Mouse (Mus musculus): Measurements from ENCODE around the gene Fut2. TPM values are rescaled to one million over a fixed set of nuclear protein-coding genes. Genes with fewer than 3 reads are reported as not detected.

Gene Fut2
- polyA plus RNA-seq (2015; fragmentation: Nextera tagmentation; extraction: Ambion mirVana): 0.60 and 0.70 TPM in 2 replicates

GRCm38 (mm10) chr7:45666161-45666560 lies at the start of gene Fut2:
Fut2 (minus strand) TSS chr7:45666394.
- 67% methylated on average over 7 of the region's 7 CpGs for WGBS
- H3K36me3 ChIP-seq (ENCODE audit: control insufficient read depth, insufficient read depth, low read length): no peaks in the 10 kb centered on the region
- no peaks in the 10 kb centered on the region for H3K9me3 ChIP-seq (ENCODE audit: control insufficient read depth, low read length)
- peak within 1 kb of the TSS; percentile 24; the same call in 1 of the 2 replicates for H3K9ac ChIP-seq (ENCODE audit: low read length)
- H3K27ac ChIP-seq (ENCODE audit: low read length): no peak within 1 kb of the TSS
- no peaks in the 10 kb centered on the region for H3K27me3 ChIP-seq (ENCODE audit: control insufficient read depth, insufficient read depth, low read depth, low read length)
- no peak for ATAC-seq (ENCODE audit: low read depth)
- H3K4me2 ChIP-seq (ENCODE audit: low read depth, low read length): 0 out of 2 replicates have a peak within 1 kb of the TSS, but pooled peaks have one; percentile 0
- H3K4me3 ChIP-seq (ENCODE audit: low read length): no peak within 1 kb of the TSS
- H3K4me1 ChIP-seq (replicated peaks; ENCODE audit: control insufficient read depth, insufficient read depth, low read length): peaks cover 9% of the 10 kb centered on the region

GRCm38 (mm10) chr7:45715090-45715708 lies 49.0 kb upstream of the Fut2 start, which contains the start of gene Rpl18:
Rpl18 (plus strand) TSS chr7:45715457.
- ATAC-seq (ENCODE audit: low read depth): peak; percentile 93
- H3K4me3 ChIP-seq (ENCODE audit: low read length): peak within 1 kb of the TSS; percentile 64
- H3K27me3 ChIP-seq (ENCODE audit: control insufficient read depth, insufficient read depth, low read depth, low read length): no peaks in the 10 kb centered on the region

GRCm38 (mm10) chr7:45714630-45715089 lies 48.5 kb upstream of the Fut2 start:
- WGBS: 10% methylated on average over 14 of the region's 14 CpGs
- Histone ChIP-seq H3K9me3 (ENCODE audit: control insufficient read depth, low read length) (no peaks in the 10 kb centered on the region), H3K4me1 (replicated peaks; ENCODE audit: control insufficient read depth, insufficient read depth, low read length) (peaks cover 33% of the 10 kb centered on the region), H3K9ac (ENCODE audit: low read length) (peak overlapping the region; percentile 74), H3K27me3 (ENCODE audit: control insufficient read depth, insufficient read depth, low read depth, low read length) (no peaks in the 10 kb centered on the region), H3K4me3 (ENCODE audit: low read length) (peak overlapping the region; percentile 64), H3K36me3 (ENCODE audit: control insufficient read depth, insufficient read depth, low read length) (peaks cover 30% of the 10 kb centered on the region), H3K4me2 (ENCODE audit: low read depth, low read length) (peak overlapping the region; percentile 89), H3K27ac (ENCODE audit: low read length) (peak overlapping the region; percentile 53)
- peak; percentile 39 for ATAC-seq (ENCODE audit: low read depth)

More at GRCm38 (mm10) chr7:45715090-45715708, 49.0 kb upstream of the Fut2 start, which contains the start of gene Rpl18:
- H3K9ac ChIP-seq (ENCODE audit: low read length): peak within 1 kb of the TSS; percentile 74
- H3K27ac ChIP-seq (ENCODE audit: low read length): peak within 1 kb of the TSS; percentile 53
- 5% methylated on average over 34 of the region's 34 CpGs for WGBS
- H3K9me3 ChIP-seq (ENCODE audit: control insufficient read depth, low read length): no peaks in the 10 kb centered on the region
- H3K4me2 ChIP-seq (ENCODE audit: low read depth, low read length): peak within 1 kb of the TSS; percentile 89
- peaks cover 35% of the 10 kb centered on the region for H3K4me1 ChIP-seq (replicated peaks; ENCODE audit: control insufficient read depth, insufficient read depth, low read length)
- H3K36me3 ChIP-seq (ENCODE audit: control insufficient read depth, insufficient read depth, low read length): peaks cover 35% of the 10 kb centered on the region

GRCm38 (mm10) chr7:45713881-45714520 lies 47.8 kb upstream of the Fut2 start:
- peaks cover 26% of the 10 kb centered on the region for H3K36me3 ChIP-seq (ENCODE audit: control insufficient read depth, insufficient read depth, low read length)
- no peaks in the 10 kb centered on the region for H3K27me3 ChIP-seq (ENCODE audit: control insufficient read depth, insufficient read depth, low read depth, low read length)
- H3K4me3 ChIP-seq (ENCODE audit: low read length): peak overlapping the region; percentile 64
- ATAC-seq (ENCODE audit: low read depth): no peak
- peak overlapping the region; percentile 74 for H3K9ac ChIP-seq (ENCODE audit: low read length)
- H3K27ac ChIP-seq (ENCODE audit: low read length): peak overlapping the region; percentile 53; the same call in 1 of the 2 replicates
- no peaks in the 10 kb centered on the region for H3K9me3 ChIP-seq (ENCODE audit: control insufficient read depth, low read length)
- H3K4me2 ChIP-seq (ENCODE audit: low read depth, low read length): peak overlapping the region; percentile 89
- H3K4me1 ChIP-seq (replicated peaks; ENCODE audit: control insufficient read depth, insufficient read depth, low read length): peaks cover 27% of the 10 kb centered on the region
- 76% methylated on average over 6 of the region's 6 CpGs for WGBS

DNA sequence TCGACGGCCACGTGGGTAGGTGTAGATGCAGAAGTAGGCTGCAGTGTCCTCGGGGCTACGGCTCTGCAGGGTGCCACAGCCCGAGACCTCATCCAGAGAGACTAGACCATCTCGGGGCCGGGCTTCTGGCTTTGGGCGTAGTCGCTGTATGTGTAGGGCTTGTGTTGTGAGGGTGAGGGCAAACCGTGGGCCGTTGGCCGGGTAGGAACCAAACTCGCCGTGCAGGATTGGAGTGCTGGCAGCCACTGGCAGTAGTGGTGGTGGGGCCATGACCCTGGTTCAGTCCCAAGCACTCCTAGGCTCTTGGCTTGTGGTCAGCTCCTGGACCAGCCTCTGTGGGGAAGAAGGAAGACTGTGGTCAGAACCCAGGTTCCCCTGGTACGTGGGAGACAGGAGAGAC lies 47.2 kb upstream of the Fut2 start:
- H3K9ac ChIP-seq (ENCODE audit: low read length): no peak overlapping the region
- no peak overlapping the region for H3K27ac ChIP-seq (ENCODE audit: low read length)
- 90% methylated on average over 16 of the region's 16 CpGs for WGBS
- H3K4me1 ChIP-seq (replicated peaks; ENCODE audit: control insufficient read depth, insufficient read depth, low read length): peaks cover 30% of the 10 kb centered on the region
- peaks cover 26% of the 10 kb centered on the region for H3K36me3 ChIP-seq (ENCODE audit: control insufficient read depth, insufficient read depth, low read length)
- no peak overlapping the region for H3K4me3 ChIP-seq (ENCODE audit: low read length)
- no peaks in the 10 kb centered on the region for H3K9me3 ChIP-seq (ENCODE audit: control insufficient read depth, low read length)
- no peak overlapping the region for H3K4me2 ChIP-seq (ENCODE audit: low read depth, low read length)
- no peaks in the 10 kb centered on the region for H3K27me3 ChIP-seq (ENCODE audit: control insufficient read depth, insufficient read depth, low read depth, low read length)
- no peak for ATAC-seq (ENCODE audit: low read depth)

GRCm38 (mm10) chr7:45712022-45712757 lies 46.0 kb upstream of the Fut2 start:
- no peak overlapping the region for H3K9ac ChIP-seq (ENCODE audit: low read length)
- no peak overlapping the region for H3K27ac ChIP-seq (ENCODE audit: low read length)
- H3K4me2 ChIP-seq (ENCODE audit: low read depth, low read length): no peak overlapping the region
- WGBS: 79% methylated on average over 21 of the region's 21 CpGs
- no peaks in the 10 kb centered on the region for H3K9me3 ChIP-seq (ENCODE audit: control insufficient read depth, low read length)
- H3K36me3 ChIP-seq (ENCODE audit: control insufficient read depth, insufficient read depth, low read length): peaks cover 26% of the 10 kb centered on the region
- H3K4me1 ChIP-seq (replicated peaks; ENCODE audit: control insufficient read depth, insufficient read depth, low read length): peaks cover 42% of the 10 kb centered on the region
- no peaks in the 10 kb centered on the region for H3K27me3 ChIP-seq (ENCODE audit: control insufficient read depth, insufficient read depth, low read depth, low read length)
- no peak for ATAC-seq (ENCODE audit: low read depth)
- no peak overlapping the region for H3K4me3 ChIP-seq (ENCODE audit: low read length)

GRCm38 (mm10) chr7:45711316-45712021 lies 45.3 kb upstream of the Fut2 start:
- no peak overlapping the region for H3K4me3 ChIP-seq (ENCODE audit: low read length)
- H3K36me3 ChIP-seq (ENCODE audit: control insufficient read depth, insufficient read depth, low read length): peaks cover 26% of the 10 kb centered on the region
- no peaks in the 10 kb centered on the region for H3K9me3 ChIP-seq (ENCODE audit: control insufficient read depth, low read length)
- no peaks in the 10 kb centered on the region for H3K27me3 ChIP-seq (ENCODE audit: control insufficient read depth, insufficient read depth, low read depth, low read length)
- no peak overlapping the region for H3K9ac ChIP-seq (ENCODE audit: low read length)
- 88% methylated on average over 24 of the region's 24 CpGs for WGBS
- no peak overlapping the region for H3K27ac ChIP-seq (ENCODE audit: low read length)
- H3K4me1 ChIP-seq (replicated peaks; ENCODE audit: control insufficient read depth, insufficient read depth, low read length): peaks cover 37% of the 10 kb centered on the region
- no peak for ATAC-seq (ENCODE audit: low read depth)
- H3K4me2 ChIP-seq (ENCODE audit: low read depth, low read length): no peak overlapping the region

GRCm38 (mm10) chr7:45710477-45711191 lies 44.4 kb upstream of the Fut2 start:
- Histone ChIP-seq H3K27me3 (ENCODE audit: control insufficient read depth, insufficient read depth, low read depth, low read length) (no peaks in the 10 kb centered on the region), H3K9me3 (ENCODE audit: control insufficient read depth, low read length) (no peaks in the 10 kb centered on the region), H3K4me1 (replicated peaks; ENCODE audit: control insufficient read depth, insufficient read depth, low read length) (peaks cover 39% of the 10 kb centered on the region), H3K27ac (ENCODE audit: low read length) (no peak overlapping the region), H3K36me3 (ENCODE audit: control insufficient read depth, insufficient read depth, low read length) (peaks cover 26% of the 10 kb centered on the region), H3K4me3 (ENCODE audit: low read length) (no peak overlapping the region), H3K9ac (ENCODE audit: low read length) (no peak overlapping the region), H3K4me2 (ENCODE audit: low read depth, low read length) (no peak overlapping the region)
- no peak for ATAC-seq (ENCODE audit: low read depth)
- WGBS: 89% methylated on average over 20 of the region's 20 CpGs
